Mouse (Mus musculus) embryo, embryonic 9.5 days (tissue): Measurements from ENCODE around the gene Fam207a.

Source experiments
- DNase-seq: peaks from one replicate; pipeline ENCODE4 v3.0.0-alpha.2; 2017; ENCODE audit errors: extremely low spot score

Gene Fam207a

DNA sequence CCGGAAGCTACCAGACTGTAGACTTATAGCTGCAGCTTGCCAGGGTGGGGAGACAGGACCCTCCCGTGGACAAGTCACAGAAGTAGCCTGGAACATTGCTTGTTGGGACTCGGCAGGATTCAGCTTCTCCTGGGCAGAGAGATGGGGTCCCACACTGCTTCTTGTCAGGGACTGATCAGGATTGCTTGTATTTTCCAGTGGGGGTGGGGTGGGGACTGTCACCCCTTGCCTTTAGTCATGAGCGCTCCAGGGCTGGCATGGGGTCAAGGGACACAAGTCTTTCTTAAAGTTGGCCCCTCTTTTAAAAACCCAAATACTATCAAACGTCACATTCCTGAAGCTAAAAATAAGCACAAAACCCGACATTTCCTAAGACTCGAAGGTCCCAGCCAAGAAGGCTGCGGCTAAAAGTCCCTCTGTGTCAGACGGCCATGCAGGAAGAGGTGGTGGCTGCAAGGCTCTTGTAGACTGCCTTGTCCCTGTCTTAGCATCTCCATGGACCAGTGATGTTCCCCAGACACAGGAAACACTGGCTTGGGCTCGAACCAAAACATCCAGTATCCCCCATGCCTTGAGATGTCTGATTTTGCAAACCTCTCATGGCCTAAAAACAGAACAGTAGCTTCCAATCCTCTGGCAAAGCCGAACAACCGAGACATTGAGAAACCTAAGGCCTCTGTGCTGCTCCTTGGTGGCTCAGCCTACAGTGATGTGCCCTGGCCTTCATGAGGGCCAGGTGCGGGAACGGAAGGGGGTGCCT lies 60.2 kb downstream of the Fam207a start:
- no peak for DNase-seq

DNA sequence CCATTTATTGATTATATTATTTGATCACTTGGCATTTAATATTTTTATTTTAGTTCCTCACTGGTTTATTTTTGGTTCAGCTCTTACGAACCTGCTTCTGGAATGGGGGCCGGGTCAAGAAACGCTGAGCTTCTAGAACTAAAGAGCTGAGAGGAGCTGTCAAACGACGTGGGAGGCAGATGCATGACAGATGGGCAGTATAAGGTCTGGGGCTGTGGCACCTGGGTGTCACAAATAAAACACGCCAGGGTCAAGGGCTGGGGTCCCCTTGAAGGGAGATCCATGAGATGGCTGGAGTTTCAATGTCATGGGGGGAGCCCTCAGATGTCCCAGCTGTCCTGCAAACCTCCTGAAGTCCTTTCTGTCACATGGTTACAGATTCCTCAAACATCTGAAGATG lies 60.8 kb downstream of the Fam207a start:
- no peak for DNase-seq

DNA sequence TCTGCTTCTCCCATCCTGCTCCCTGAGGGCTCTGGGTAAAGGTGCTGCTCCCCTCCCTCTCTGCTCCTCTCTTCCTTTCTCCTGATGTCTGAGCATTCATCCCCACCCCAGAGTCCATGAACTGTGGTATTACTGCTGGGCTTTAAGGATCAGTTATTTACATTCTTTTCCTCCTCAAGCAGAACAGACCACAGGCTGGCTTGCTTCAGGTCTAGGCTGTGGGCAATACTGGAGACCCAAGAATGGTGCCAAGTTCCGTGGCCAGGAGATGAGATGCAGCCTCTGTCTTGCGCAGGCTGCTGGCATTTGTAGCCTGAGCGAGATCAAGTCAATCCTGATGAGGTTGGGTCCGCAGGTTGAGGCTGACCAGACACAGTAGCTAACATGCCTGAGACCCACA lies 63.8 kb downstream of the Fam207a start:
- no peak for DNase-seq

DNA sequence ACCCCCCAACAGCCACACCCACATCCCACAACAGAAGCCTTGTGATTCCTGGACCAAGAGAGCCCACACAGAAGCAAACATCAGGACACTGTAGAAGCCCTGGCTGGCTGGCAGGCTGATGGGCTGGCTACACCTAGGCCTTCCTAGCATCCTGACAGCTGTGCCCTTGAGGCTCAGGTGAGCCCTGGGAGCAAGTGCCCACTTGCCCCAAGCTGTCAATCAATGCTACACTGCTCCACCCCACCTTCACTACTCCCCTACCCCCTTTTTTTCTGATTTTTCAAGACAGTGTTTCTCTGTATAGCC lies 65.5 kb downstream of the Fam207a start:
- no peak for DNase-seq

DNA sequence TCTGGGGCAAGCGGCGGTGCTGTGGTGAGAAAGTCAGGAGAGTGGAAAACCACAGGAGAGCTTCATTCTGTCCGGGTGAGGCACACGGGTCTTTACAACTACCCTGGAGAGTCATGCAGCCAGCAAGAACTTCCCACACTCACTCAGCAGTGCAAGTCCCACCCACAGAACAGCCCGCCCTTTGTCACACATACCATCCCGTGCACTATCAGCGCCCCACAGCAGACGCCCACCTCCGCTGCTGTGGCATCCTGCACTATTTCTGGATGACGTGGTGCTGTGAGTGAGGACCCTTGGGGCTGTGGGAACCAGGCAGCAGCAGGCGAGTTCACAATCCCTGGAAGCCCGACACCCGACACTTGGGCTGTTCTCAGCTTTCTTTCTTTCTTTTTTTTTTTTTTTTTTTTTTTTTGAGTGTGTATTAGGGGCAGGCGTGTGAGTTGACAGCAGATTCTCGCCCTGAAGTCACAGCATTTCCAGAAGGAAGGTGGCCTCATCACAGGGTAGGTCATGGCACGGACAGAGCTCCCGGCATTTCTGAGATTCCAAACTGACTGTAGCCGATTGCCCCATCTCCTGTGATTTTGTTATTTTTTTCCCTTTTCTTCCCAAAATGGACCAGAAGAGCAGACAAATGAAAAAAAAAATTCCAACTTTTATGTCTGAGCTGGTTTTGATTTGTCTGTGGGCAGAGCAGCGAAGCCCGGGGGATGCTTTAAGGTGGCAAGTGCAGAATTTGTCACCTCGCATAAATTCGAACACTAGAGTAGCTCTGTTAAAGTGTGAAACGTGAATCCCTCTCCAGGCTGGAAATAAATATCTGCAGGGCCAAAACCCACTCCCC lies 66.0 kb downstream of the Fam207a start:
- DNase-seq = peak; percentile 34

DNA sequence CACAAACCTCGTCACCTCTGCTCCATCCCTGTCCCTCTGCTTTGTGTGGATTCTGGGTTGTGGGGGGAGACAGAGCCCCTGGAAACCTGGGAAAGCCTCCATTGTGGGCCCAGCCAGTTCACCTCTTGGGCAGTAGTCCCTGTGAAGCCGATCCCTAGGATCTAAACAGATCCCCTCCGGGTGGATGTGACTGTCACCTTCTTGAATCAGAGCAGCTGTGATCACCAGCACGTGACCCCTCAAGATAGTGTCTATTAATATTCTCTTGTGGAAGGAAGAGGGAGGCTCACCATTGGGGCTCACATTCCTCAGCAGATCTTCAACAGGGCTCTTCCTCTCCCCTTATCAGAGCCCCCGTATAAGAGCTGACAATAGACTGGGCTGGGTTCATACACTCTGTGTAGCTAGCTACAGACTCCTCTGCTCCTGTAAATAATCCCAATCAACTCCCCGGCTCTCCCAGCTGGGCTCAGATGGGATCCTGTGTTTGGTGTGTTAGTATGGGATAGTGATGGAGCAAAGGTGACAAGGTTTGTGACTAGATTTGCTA lies 66.8 kb downstream of the Fam207a start:
- DNase-seq = no peak

DNA sequence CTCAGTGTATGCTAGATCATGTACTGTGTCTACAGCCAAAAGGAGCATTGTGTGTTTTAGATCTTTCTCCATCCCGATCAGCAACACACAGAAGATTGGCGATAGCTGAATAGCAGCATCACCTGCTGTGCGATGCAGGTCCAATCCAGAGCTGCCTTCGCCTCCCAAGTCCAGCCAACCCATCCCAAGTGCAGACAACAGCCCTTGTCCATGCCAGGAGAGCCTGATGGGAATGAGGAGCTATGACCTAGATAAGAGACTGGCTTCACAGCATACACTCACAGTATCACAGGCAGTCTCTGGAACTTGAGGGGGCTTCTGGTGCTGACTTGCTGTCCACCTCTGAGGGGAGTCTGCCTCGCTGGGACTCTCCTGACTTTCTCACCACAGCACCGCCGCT lies 67.4 kb downstream of the Fam207a start:
- DNase-seq = no peak

DNA sequence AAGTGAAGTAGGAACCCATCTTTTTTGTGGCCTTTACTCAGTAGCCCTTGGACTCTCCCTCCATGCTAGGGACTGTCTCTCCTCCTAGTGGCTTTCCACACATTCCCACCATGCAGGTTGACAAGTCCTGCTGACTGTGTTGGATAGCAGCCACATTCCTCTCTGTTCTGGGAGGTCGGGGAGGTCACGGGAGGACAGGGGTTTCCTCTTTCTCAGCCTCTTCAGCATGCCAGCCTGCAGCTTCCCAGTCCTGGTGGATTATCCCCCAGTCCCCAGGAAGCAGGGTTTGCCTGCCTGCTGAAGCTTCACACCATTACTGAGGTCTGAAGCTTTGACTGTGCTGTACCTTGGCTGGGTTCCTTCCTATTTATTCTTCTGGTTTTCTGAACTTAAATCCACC lies 67.8 kb downstream of the Fam207a start:
- DNase-seq = peak; percentile 62

DNA sequence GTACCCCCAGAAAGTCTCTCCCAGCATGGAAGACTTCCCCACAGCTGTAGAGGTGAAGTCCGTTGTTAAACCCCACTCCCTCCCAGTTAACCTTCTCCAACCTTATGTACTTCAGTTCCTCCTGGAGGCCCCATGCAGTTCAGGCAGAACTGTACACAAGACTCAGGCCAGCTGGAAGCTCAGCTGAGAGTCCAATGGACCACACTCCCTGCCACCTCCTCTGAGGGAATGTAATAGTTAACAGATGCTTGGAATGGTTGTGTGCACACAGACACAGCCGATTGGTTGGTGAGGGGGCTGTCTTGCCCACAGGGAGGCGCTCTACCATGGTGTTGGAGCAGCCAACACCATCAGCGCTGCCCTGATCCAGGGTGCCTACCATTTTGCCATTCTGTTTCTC lies 73.3 kb downstream of the Fam207a start:
- DNase-seq = no peak

DNA sequence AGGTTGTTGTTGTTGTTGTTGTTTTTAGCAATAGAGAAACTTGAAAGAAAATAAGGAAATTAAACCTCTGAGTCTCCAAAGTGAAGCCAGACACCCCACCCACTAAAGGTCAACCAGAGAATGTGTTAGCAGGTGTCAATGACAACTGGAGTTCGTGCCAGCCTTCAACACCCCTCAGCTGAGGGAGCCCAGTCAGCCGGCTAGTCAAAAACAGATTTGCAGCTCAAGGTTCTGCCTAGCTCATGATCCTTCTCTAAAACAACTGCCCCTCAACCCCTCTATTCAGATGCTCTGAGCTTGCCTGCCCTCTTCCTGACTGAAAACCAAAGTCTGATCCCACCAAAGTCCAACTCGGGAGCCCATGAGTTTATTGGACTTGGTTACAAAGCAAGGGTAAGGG lies 73.8 kb downstream of the Fam207a start:
- DNase-seq = no peak

DNA sequence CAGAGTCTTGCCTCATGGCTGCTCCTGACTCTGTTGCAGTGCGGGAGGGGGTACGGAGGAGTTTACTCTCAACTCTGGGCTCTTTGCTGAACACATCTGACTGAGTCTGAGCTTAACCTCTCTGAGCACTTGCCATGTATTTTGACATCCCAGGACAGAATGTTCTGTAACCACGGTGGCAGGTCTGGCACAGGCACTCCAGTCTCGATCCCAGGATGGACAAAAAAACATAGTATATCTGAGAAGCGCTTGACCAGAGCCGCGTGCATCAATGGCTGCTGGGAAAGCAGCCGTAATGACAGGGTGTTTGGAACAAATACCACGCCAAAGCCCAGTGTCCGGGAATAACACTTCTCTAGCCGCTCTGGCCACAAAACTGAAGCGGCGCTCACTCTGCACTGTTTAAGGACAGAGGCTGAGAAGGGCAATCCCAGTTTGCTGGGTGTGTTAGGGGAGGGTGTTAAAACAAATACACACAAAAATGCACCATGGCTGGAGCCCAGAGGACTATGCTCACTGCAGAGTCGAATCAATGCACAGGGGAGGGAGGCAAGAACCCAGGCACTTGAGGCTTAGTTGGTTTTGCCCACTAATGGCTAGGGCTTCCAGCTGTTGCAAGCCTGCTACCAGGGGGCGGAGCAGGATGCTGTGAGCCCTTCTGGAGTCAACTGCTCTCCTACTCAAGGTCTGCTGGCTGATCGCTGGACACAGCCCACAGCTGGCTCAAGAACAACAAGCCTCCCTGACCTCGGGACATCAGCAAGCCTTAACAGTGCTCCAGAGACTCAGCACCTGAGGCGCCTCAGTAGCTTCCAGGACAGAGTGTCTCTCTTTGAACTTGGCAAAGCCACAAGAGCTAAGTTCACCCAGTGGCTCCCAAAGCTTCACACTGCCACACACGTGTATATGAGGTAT lies 74.5 kb downstream of the Fam207a start:
- no peak for DNase-seq

DNA sequence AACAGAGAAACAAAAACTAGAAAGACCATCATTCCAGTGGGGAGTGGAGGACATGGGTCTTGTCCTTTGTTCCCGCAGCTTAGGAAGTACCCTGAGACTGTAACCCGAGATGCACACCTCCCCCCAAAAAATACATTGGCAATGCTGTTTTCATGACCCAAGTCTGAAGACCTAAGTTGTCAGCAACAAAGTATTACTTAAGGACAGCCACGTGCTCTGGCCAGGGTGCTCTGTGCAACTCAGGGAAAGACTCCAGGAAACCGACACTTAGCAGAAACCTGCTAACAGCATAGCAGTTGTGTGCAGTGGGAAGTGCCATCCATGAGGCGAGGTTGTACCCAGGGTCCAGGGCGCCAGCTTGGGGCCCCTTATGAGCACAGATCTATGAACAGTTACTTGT lies 75.3 kb downstream of the Fam207a start:
- DNase-seq = no peak

DNA sequence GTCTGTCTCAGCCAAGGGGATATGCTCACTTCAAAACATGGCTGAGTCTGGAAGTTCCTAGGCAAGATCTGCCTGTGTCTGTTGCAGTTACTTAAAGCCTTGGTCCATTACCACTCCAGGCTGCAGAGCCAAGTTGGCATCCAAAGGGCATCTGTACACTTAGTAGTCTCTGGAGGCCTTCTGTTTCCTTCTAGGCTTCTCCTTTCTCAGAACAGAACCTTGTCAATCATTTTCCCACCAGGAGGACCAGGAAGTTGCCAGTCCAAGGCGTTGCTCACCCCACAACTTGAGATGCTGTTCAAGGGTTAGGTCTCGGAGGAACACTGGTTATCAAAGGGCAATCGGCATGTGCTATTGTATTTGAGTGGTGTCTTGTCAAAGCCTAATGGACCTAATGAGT lies 76.6 kb downstream of the Fam207a start:
- DNase-seq = no peak

DNA sequence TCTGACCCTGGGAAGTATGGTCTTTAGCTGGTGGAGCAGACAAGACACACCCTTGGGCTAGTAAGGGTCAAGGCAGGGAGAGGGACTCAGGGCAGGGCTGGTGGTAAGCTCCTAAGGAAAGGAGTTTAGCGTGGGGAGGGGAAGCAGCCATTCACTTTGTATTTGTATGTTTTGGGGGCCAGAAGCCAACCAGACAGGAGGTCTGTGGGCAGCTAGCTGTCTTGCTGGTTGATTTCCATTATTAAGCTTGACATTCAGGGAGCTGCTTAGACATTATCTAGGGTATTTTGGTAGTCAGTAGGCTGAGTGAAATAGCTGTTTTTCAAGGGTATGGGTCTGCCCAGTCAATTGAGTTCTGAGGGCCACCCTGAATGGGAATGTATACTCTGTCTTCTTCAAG lies 77.6 kb downstream of the Fam207a start:
- no peak for DNase-seq
